Mouse (Mus musculus): ENCODE data around the gene Pla2g3. TPM values are rescaled to one million over a fixed set of nuclear protein-coding genes. Genes with fewer than 3 reads are reported as not detected.

The Pla2g3 gene
- polyA plus RNA-seq, 1 experiment from 2014 or later = 0.76 TPM

DNA sequence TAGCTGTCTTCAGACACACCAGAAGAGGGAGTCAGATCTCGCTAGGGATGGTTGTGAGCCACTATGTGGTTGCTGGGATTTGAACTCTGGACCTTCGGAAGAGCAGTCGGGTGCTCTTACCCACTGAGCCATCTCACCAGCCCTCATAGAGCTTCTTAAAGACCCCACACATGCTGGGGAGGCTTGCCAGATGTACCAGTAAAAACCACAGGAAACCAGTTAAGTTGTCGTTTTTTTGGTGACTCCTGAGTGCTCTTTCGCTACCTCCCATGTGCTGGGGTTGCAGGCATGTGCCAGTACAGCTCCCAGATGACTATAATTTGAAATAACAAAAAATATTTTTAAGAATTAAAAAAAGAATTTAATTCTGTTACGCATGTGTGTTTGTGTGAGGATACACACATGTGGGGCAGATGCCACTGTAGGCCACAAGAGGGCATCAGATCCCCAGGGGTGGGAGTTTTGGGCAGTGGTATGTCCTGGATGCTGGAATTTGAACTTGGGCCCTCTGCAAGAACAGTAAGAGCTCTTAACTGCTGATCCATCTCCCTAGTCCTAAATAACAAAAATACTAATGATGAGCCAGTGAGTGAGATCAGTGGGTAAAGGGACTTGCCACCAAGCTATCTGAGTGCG lies 13.5 kb upstream of the Pla2g3 start:
- no peaks in the 10 kb centered on the region for H3K36me3 ChIP-seq (ENCODE audit: control insufficient read depth, insufficient read depth, low read length)
- no peak overlapping the region for H3K27ac ChIP-seq (replicated peaks; ENCODE audit: low read depth, low read length)
- no peak overlapping the region for H3K4me3 ChIP-seq (ENCODE audit: low read depth, low read length)
- DNase-seq (ENCODE audit: low spot score) (no peak), ATAC-seq (ENCODE audit: insufficient number of reproducible peaks, low FRiP score, low TSS enrichment, low read depth) (no peak)
- H3K27me3 ChIP-seq (ENCODE audit: control insufficient read depth, insufficient read depth, low read length) = no peaks in the 10 kb centered on the region
- no peak overlapping the region for H3K9ac ChIP-seq (ENCODE audit: low read length)
- no peak overlapping the region for H3K4me2 ChIP-seq (ENCODE audit: low read depth, severe bottlenecking)
- H3K4me1 ChIP-seq (ENCODE audit: control insufficient read depth, insufficient read depth, low read length) = no peaks in the 10 kb centered on the region
- WGBS = 90% methylated on average over 7 of the region's 7 CpGs
- no peaks in the 10 kb centered on the region for H3K9me3 ChIP-seq (ENCODE audit: control insufficient read depth, low read length)

DNA sequence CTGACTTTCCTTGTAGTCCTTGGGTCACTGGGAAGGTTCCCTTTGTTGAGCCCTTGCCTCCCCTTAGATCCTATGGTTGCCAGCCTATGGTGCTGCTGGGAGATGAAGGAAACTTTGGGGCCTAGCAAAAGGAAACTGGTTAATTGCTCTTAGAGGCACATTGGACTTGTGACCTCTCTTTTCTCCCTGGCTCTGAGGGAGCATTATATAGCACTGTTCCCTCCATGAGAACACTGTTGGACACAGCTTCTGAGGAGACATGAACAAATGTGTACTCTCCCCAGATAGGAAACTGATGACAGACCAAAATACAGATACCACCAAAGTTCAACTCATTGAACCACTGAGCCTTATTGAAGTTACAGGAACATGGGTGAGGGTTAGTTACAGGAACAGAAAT lies 12.6 kb upstream of the Pla2g3 start:
- no peaks in the 10 kb centered on the region for H3K4me1 ChIP-seq (ENCODE audit: control insufficient read depth, insufficient read depth, low read length)
- no peak overlapping the region for H3K27ac ChIP-seq (replicated peaks; ENCODE audit: low read depth, low read length)
- H3K4me3 ChIP-seq (ENCODE audit: low read depth, low read length) = no peak overlapping the region
- no peaks in the 10 kb centered on the region for H3K36me3 ChIP-seq (ENCODE audit: control insufficient read depth, insufficient read depth, low read length)
- ATAC-seq (ENCODE audit: insufficient number of reproducible peaks, low FRiP score, low TSS enrichment, low read depth) (no peak), DNase-seq (ENCODE audit: low spot score) (no peak)
- H3K9me3 ChIP-seq (ENCODE audit: control insufficient read depth, low read length) = no peaks in the 10 kb centered on the region
- H3K9ac ChIP-seq (ENCODE audit: low read length) = no peak overlapping the region
- no peak overlapping the region for H3K4me2 ChIP-seq (ENCODE audit: low read depth, severe bottlenecking)
- no peaks in the 10 kb centered on the region for H3K27me3 ChIP-seq (ENCODE audit: control insufficient read depth, insufficient read depth, low read length)

GRCm38 (mm10) chr11:3483980-3484642 lies 4.0 kb upstream of the Pla2g3 start:
- H3K4me3 ChIP-seq (ENCODE audit: low read depth, low read length) = no peak overlapping the region
- H3K4me2 ChIP-seq (ENCODE audit: low read depth, severe bottlenecking) = no peak overlapping the region
- ATAC-seq (ENCODE audit: insufficient number of reproducible peaks, low FRiP score, low TSS enrichment, low read depth) (no peak), DNase-seq (ENCODE audit: low spot score) (no peak)
- H3K9me3 ChIP-seq (ENCODE audit: control insufficient read depth, low read length) = no peaks in the 10 kb centered on the region
- H3K9ac ChIP-seq (ENCODE audit: low read length) = no peak overlapping the region
- no peak overlapping the region for H3K27ac ChIP-seq (replicated peaks; ENCODE audit: low read depth, low read length)
- 66% methylated on average over 11 of the region's 11 CpGs for WGBS
- H3K4me1 ChIP-seq (ENCODE audit: control insufficient read depth, insufficient read depth, low read length) = no peaks in the 10 kb centered on the region
- no peaks in the 10 kb centered on the region for H3K36me3 ChIP-seq (ENCODE audit: control insufficient read depth, insufficient read depth, low read length)
- H3K27me3 ChIP-seq (ENCODE audit: control insufficient read depth, insufficient read depth, low read length) = no peaks in the 10 kb centered on the region

DNA sequence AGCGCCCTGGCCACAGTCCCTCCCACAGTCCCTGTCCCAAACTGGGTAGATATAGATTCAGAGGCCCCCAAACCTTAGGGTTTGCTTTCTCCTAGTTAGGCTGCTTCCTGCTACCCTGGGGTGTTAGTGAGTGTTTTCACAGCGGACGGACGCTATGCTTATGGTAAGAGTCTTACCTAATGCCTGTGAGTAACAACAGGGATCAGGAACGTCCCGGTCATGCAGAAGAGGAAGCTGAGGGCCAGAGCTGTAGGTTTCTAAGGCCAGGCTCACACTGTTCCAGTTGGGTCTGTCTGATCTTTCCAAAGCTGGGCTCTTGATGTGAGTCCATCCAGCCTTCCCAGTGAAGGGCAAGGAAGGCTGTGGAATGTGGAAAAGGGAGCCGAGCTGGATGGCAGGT lies 1.7 kb upstream of the Pla2g3 start:
- 80% methylated on average over 7 of the region's 7 CpGs for WGBS
- no peak for DNase-seq (ENCODE audit: low spot score)
- H3K27me3 ChIP-seq (ENCODE audit: control insufficient read depth, insufficient read depth, low read length) = no peaks in the 10 kb centered on the region
- H3K4me3 ChIP-seq (ENCODE audit: low read depth, low read length) = no peak overlapping the region
- no peaks in the 10 kb centered on the region for H3K4me1 ChIP-seq (ENCODE audit: control insufficient read depth, insufficient read depth, low read length)
- no peaks in the 10 kb centered on the region for H3K36me3 ChIP-seq (ENCODE audit: control insufficient read depth, insufficient read depth, low read length)
- no peak for ATAC-seq (ENCODE audit: insufficient number of reproducible peaks, low FRiP score, low TSS enrichment, low read depth)
- H3K9me3 ChIP-seq (ENCODE audit: control insufficient read depth, low read length) = no peaks in the 10 kb centered on the region
- no peak overlapping the region for H3K4me2 ChIP-seq (ENCODE audit: low read depth, severe bottlenecking)
- H3K9ac ChIP-seq (ENCODE audit: low read length) = no peak overlapping the region
- no peak overlapping the region for H3K27ac ChIP-seq (replicated peaks; ENCODE audit: low read depth, low read length)

- Histone ChIP-seq H3K4me2 (ENCODE audit: low read depth, severe bottlenecking) (no peak overlapping the region), H3K4me1 (ENCODE audit: control insufficient read depth, insufficient read depth, low read length) (no peaks in the 10 kb centered on the region), H3K9ac (ENCODE audit: low read length) (no peak overlapping the region), H3K27ac (replicated peaks; ENCODE audit: low read depth, low read length) (no peak overlapping the region), H3K27me3 (ENCODE audit: control insufficient read depth, insufficient read depth, low read length) (no peaks in the 10 kb centered on the region), H3K9me3 (ENCODE audit: control insufficient read depth, low read length) (no peaks in the 10 kb centered on the region), H3K36me3 (ENCODE audit: control insufficient read depth, insufficient read depth, low read length) (no peaks in the 10 kb centered on the region), H3K4me3 (ENCODE audit: low read depth, low read length) (no peak overlapping the region)
- no peak for ATAC-seq (ENCODE audit: insufficient number of reproducible peaks, low FRiP score, low TSS enrichment, low read depth)
- WGBS = 84% methylated on average over 5 of the region's 5 CpGs
- no peak for DNase-seq (ENCODE audit: low spot score)
These were observed 952 bp downstream of the Pla2g3 start for GRCm38 (mm10) chr11:3489036-3489435.

DNA sequence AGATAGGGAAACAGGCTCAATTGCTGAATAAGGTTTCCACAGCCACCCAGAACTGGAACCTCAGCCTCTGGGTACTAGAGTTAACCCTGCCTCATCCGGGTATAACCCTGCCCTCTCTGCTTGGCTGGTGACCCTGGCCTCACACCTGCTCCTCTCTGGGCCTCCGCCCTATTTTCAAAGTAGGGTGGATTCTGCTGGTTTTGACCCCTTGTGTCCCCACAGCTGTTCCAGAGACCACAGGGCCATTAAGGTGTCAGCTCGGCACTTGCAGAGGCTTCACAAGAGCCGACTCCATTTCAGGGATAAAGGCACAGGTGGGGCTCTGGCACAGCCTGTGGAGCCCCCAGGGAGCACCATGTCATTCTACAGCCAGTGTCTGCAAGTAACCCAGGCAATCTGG lies 4.7 kb downstream of the Pla2g3 start:
- DNase-seq (ENCODE audit: low spot score) (no peak), ATAC-seq (ENCODE audit: insufficient number of reproducible peaks, low FRiP score, low TSS enrichment, low read depth) (no peak)
- H3K4me3 ChIP-seq (ENCODE audit: low read depth, low read length) = no peak overlapping the region
- no peaks in the 10 kb centered on the region for H3K9me3 ChIP-seq (ENCODE audit: control insufficient read depth, low read length)
- H3K27me3 ChIP-seq (ENCODE audit: control insufficient read depth, insufficient read depth, low read length) = no peaks in the 10 kb centered on the region
- 64% methylated on average over 4 of the region's 4 CpGs for WGBS
- 0 out of 2 replicates have a peak, but pooled peaks cover 3% of the 10 kb centered on the region for H3K4me1 ChIP-seq (ENCODE audit: control insufficient read depth, insufficient read depth, low read length)
- no peak overlapping the region for H3K27ac ChIP-seq (replicated peaks; ENCODE audit: low read depth, low read length)
- no peaks in the 10 kb centered on the region for H3K36me3 ChIP-seq (ENCODE audit: control insufficient read depth, insufficient read depth, low read length)
- H3K9ac ChIP-seq (ENCODE audit: low read length) = no peak overlapping the region
- H3K4me2 ChIP-seq (ENCODE audit: low read depth, severe bottlenecking) = no peak overlapping the region

DNA sequence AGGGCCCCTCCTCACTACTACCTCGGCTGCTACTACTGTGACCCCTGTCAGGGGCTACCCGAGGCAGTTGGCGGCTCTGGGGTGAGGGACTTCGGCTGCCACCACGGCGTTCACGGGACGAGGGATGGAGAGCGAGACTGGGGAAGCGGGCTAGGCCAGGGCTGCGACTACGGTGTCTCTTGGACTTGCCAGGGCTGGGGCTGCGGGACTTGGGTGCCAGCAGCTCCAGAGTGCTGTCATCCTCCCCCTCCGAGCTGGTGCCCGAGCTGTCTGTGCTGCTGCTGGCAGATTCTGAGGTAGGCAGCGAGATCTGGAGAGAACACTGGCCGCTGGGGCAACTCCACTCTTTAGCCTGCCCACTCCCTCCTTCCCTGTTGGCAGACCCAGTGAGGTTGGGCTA lies 6.8 kb downstream of the Pla2g3 start:
- Histone ChIP-seq H3K27ac (replicated peaks; ENCODE audit: low read depth, low read length) (no peak overlapping the region), H3K4me1 (ENCODE audit: control insufficient read depth, insufficient read depth, low read length) (0 out of 2 replicates have a peak, but pooled peaks cover 3% of the 10 kb centered on the region), H3K9ac (ENCODE audit: low read length) (peak overlapping the region; percentile 2; the same call in 1 of the 2 replicates), H3K36me3 (ENCODE audit: control insufficient read depth, insufficient read depth, low read length) (no peaks in the 10 kb centered on the region), H3K4me2 (ENCODE audit: low read depth, severe bottlenecking) (no peak overlapping the region), H3K9me3 (ENCODE audit: control insufficient read depth, low read length) (no peaks in the 10 kb centered on the region), H3K27me3 (ENCODE audit: control insufficient read depth, insufficient read depth, low read length) (no peaks in the 10 kb centered on the region), H3K4me3 (ENCODE audit: low read depth, low read length) (no peak overlapping the region)
- DNase-seq (ENCODE audit: low spot score) (no peak), ATAC-seq (ENCODE audit: insufficient number of reproducible peaks, low FRiP score, low TSS enrichment, low read depth) (no peak)
- WGBS = 77% methylated on average over 17 of the region's 17 CpGs

DNA sequence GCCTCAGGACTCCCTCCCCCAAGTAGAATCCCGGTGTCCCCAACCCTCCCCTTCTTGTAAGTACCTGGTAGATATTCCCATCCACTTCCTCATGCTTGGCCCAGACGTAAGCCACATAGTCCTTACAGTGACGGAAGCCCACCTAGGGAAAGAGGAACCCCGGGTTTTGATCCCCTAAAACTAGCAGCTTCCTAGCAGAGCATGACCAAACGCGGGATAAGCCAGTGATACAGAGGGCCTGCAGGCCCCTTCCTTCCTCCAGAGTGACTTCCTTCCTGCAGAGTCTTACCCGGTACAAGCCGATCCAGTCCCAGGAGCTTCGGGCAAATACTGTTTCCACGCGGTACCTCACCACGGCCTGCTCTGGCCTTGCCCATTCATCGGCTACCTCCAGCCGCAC lies 7.4 kb downstream of the Pla2g3 start:
- H3K4me2 ChIP-seq (ENCODE audit: low read depth, severe bottlenecking) = no peak overlapping the region
- WGBS = 91% methylated on average over 14 of the region's 14 CpGs
- ATAC-seq (ENCODE audit: insufficient number of reproducible peaks, low FRiP score, low TSS enrichment, low read depth) (no peak), DNase-seq (ENCODE audit: low spot score) (no peak)
- H3K27ac ChIP-seq (replicated peaks; ENCODE audit: low read depth, low read length) = no peak overlapping the region
- no peaks in the 10 kb centered on the region for H3K27me3 ChIP-seq (ENCODE audit: control insufficient read depth, insufficient read depth, low read length)
- H3K9me3 ChIP-seq (ENCODE audit: control insufficient read depth, low read length) = no peaks in the 10 kb centered on the region
- no peaks in the 10 kb centered on the region for H3K36me3 ChIP-seq (ENCODE audit: control insufficient read depth, insufficient read depth, low read length)
- H3K4me3 ChIP-seq (ENCODE audit: low read depth, low read length) = no peak overlapping the region
- 0 out of 2 replicates have a peak, but pooled peaks cover 3% of the 10 kb centered on the region for H3K4me1 ChIP-seq (ENCODE audit: control insufficient read depth, insufficient read depth, low read length)
- no peak overlapping the region for H3K9ac ChIP-seq (ENCODE audit: low read length)

All from limb, embryonic 11.5 days (tissue).